Mouse (Mus musculus) liver, embryonic 15.5 days (tissue): ENCODE results near the gene Sbpl. TPM values are rescaled to one million over a fixed set of nuclear protein-coding genes. Genes with fewer than 3 reads are reported as not detected.

Source experiments
- ATAC-seq: fragments of 200-750 bp; cut with Nextera tagmentation; 2 replicates; pipeline ENCODE4 v1.8.0; 2017; ENCODE audit warnings: moderate number of reproducible peaks, mild to moderate bottlenecking, moderate library complexity; ENCODE audit not compliant: insufficient read depth
- H3K27ac ChIP-seq: fragments of 300-500 bp; sonication (generic); replicated peaks from 2 replicates; pipeline ENCODE4 v1.5.1; 2015; ENCODE audit warnings: mild to moderate bottlenecking, inconsistent platforms
- H3K27me3 ChIP-seq: fragments of 300-500 bp; sonication (generic); 2 replicates; pipeline ENCODE4 v1.6.1; 2015; ENCODE audit warnings: mild to moderate bottlenecking, inconsistent platforms
- H3K36me3 ChIP-seq: fragments of 300-500 bp; sonication (generic); replicated peaks from 2 replicates; pipeline ENCODE4 v1.6.1; 2015; ENCODE audit warnings: moderate library complexity, mild to moderate bottlenecking, inconsistent platforms
- H3K4me1 ChIP-seq: fragments of 300-500 bp; sonication (generic); replicated peaks from 2 replicates; pipeline ENCODE4 v1.6.1; 2015; ENCODE audit warnings: inconsistent platforms
- H3K4me2 ChIP-seq: fragments of 300-500 bp; sonication (generic); 2 replicates; pipeline ENCODE4 v1.6.1; 2015; ENCODE audit warnings: moderate library complexity, mild to moderate bottlenecking, inconsistent platforms
- H3K4me3 ChIP-seq: fragments of 300-500 bp; sonication (generic); replicated peaks from 2 replicates; pipeline ENCODE4 v1.5.1; 2015; ENCODE audit warnings: mild to moderate bottlenecking, inconsistent platforms
- H3K9ac ChIP-seq: fragments of 300-500 bp; sonication (generic); 2 replicates; pipeline ENCODE4 v1.6.1; 2015; ENCODE audit warnings: moderate library complexity, mild to moderate bottlenecking, inconsistent platforms
- H3K9me3 ChIP-seq: fragments of 300-500 bp; sonication (generic); replicated peaks from 2 replicates; pipeline ENCODE4 v1.6.1; 2016; ENCODE audit warnings: inconsistent platforms
- WGBS: fragments of 180-500 bp; shearing (Covaris S2); methylation state at CpG from one replicate; pipeline ENCODE4 v1.1.7; 2015; ENCODE audit warnings: mixed read lengths; ENCODE audit not compliant: insufficient replicate concordance; 5-methylcytosine and 5-hydroxymethylcytosine counted together
- polyA plus RNA-seq: library from polyadenylated mRNA; unstranded; fragments of >200 nt; fragmentation: Nextera tagmentation; extraction: Ambion mirVana; gene quantifications from 2 replicates; pipeline ENCODE4 v1.2.1, GENCODE M21; 2015

Sbpl gene
- polyA plus RNA-seq = not detected in 2 replicates

- 58% methylated on average over 5 of the region's 5 CpGs for WGBS
- no peak within 1 kb of the TSS for H3K4me2 ChIP-seq
- no peaks in the 10 kb centered on the region for H3K4me1 ChIP-seq
- no peak within 1 kb of the TSS for H3K9ac ChIP-seq
- H3K36me3 ChIP-seq = no peaks in the 10 kb centered on the region
- no peak within 1 kb of the TSS for H3K4me3 ChIP-seq
- no peak within 1 kb of the TSS for H3K27ac ChIP-seq
- no peaks in the 10 kb centered on the region for H3K9me3 ChIP-seq
- peaks cover 6% of the 10 kb centered on the region; the same call in 1 of the 2 replicates for H3K27me3 ChIP-seq
- ATAC-seq = no peak
These were observed at the start of gene Sbpl for GRCm38 (mm10) chr17:23955174-23955573. Gene Sbpl, minus strand, starts transcription at chr17:23955274.

- 73% methylated on average over 14 of the region's 14 CpGs for WGBS
- Histone ChIP-seq H3K4me1 (no peaks in the 10 kb centered on the region), H3K4me2 (no peak overlapping the region), H3K9me3 (no peaks in the 10 kb centered on the region), H3K9ac (no peak overlapping the region), H3K4me3 (no peak overlapping the region), H3K36me3 (no peaks in the 10 kb centered on the region), H3K27me3 (no peaks in the 10 kb centered on the region), H3K27ac (no peak overlapping the region)
- no peak for ATAC-seq
These were observed 49.1 kb upstream of the Sbpl start for GRCm38 (mm10) chr17:24004071-24004665.

- no peaks in the 10 kb centered on the region for H3K4me1 ChIP-seq
- 40% methylated on average over 5 of the region's 5 CpGs for WGBS
- H3K27me3 ChIP-seq = no peaks in the 10 kb centered on the region
- no peak overlapping the region for H3K4me3 ChIP-seq
- H3K4me2 ChIP-seq = no peak overlapping the region
- H3K36me3 ChIP-seq = no peaks in the 10 kb centered on the region
- H3K27ac ChIP-seq = no peak overlapping the region
- no peak for ATAC-seq
- no peaks in the 10 kb centered on the region for H3K9me3 ChIP-seq
- no peak overlapping the region for H3K9ac ChIP-seq
These were observed 45.3 kb upstream of the Sbpl start for GRCm38 (mm10) chr17:24000404-24000803.

GRCm38 (mm10) chr17:23998383-23998782 is 43.3 kb upstream of the Sbpl start:
- Histone ChIP-seq H3K36me3 (no peaks in the 10 kb centered on the region), H3K9me3 (no peaks in the 10 kb centered on the region), H3K9ac (no peak overlapping the region), H3K4me2 (no peak overlapping the region), H3K27me3 (peaks cover 11% of the 10 kb centered on the region; the same call in 1 of the 2 replicates), H3K4me1 (no peaks in the 10 kb centered on the region; the same call in 1 of the 2 replicates), H3K27ac (no peak overlapping the region), H3K4me3 (no peak overlapping the region)
- WGBS = 36% methylated on average over 6 of the region's 6 CpGs
- no peak for ATAC-seq

- Histone ChIP-seq H3K36me3 (no peaks in the 10 kb centered on the region), H3K4me3 (no peak within 1 kb of the TSS), H3K27ac (no peak within 1 kb of the TSS), H3K4me2 (no peak within 1 kb of the TSS), H3K4me1 (peaks cover 3% of the 10 kb centered on the region; the same call in 1 of the 2 replicates), H3K27me3 (peaks cover 11% of the 10 kb centered on the region; the same call in 1 of the 2 replicates), H3K9me3 (no peaks in the 10 kb centered on the region), H3K9ac (no peak within 1 kb of the TSS)
- 44% methylated on average over 2 of the region's 2 CpGs for WGBS
- ATAC-seq = no peak
These were observed 42.8 kb upstream of the Sbpl start, which contains the start of gene Prss22 for GRCm38 (mm10) chr17:23997901-23998300. Gene Prss22, minus strand, starts transcription at chr17:23998100.

GRCm38 (mm10) chr17:23995421-23995820 is 40.3 kb upstream of the Sbpl start:
- ATAC-seq = no peak
- 25% methylated on average over 1 of the region's 1 CpGs for WGBS
- no peak overlapping the region for H3K4me3 ChIP-seq
- H3K36me3 ChIP-seq = no peaks in the 10 kb centered on the region
- H3K4me1 ChIP-seq = peaks cover 3% of the 10 kb centered on the region; the same call in 1 of the 2 replicates
- peaks cover 11% of the 10 kb centered on the region; the same call in 1 of the 2 replicates for H3K27me3 ChIP-seq
- no peak overlapping the region for H3K27ac ChIP-seq
- no peak overlapping the region for H3K4me2 ChIP-seq
- no peaks in the 10 kb centered on the region for H3K9me3 ChIP-seq
- no peak overlapping the region for H3K9ac ChIP-seq

GRCm38 (mm10) chr17:23994667-23995066 is 39.6 kb upstream of the Sbpl start:
- no peak for ATAC-seq
- no peak overlapping the region for H3K4me2 ChIP-seq
- H3K27me3 ChIP-seq = peaks cover 11% of the 10 kb centered on the region; the same call in 1 of the 2 replicates
- H3K36me3 ChIP-seq = no peaks in the 10 kb centered on the region
- peaks cover 3% of the 10 kb centered on the region; the same call in 1 of the 2 replicates for H3K4me1 ChIP-seq
- H3K9me3 ChIP-seq = no peaks in the 10 kb centered on the region
- 63% methylated on average over 7 of the region's 7 CpGs for WGBS
- no peak overlapping the region for H3K9ac ChIP-seq
- H3K27ac ChIP-seq = no peak overlapping the region
- H3K4me3 ChIP-seq = no peak overlapping the region

GRCm38 (mm10) chr17:23993559-23994428 is 38.7 kb upstream of the Sbpl start:
- ATAC-seq = peak; percentile 28; the same call in 1 of the 2 replicates
- Histone ChIP-seq H3K27ac (no peak overlapping the region), H3K4me1 (peaks cover 3% of the 10 kb centered on the region; the same call in 1 of the 2 replicates), H3K9ac (no peak overlapping the region), H3K9me3 (no peaks in the 10 kb centered on the region), H3K27me3 (peaks cover 11% of the 10 kb centered on the region; the same call in 1 of the 2 replicates), H3K36me3 (no peaks in the 10 kb centered on the region), H3K4me2 (peak overlapping the region; percentile 41), H3K4me3 (no peak overlapping the region)
- 9% methylated on average over 31 of the region's 31 CpGs for WGBS

GRCm38 (mm10) chr17:23992789-23993553 is 37.9 kb upstream of the Sbpl start:
- Histone ChIP-seq H3K4me2 (peak overlapping the region; percentile 41), H3K27me3 (peaks cover 11% of the 10 kb centered on the region; the same call in 1 of the 2 replicates), H3K9me3 (no peaks in the 10 kb centered on the region), H3K36me3 (no peaks in the 10 kb centered on the region), H3K4me1 (peaks cover 3% of the 10 kb centered on the region; the same call in 1 of the 2 replicates), H3K4me3 (no peak overlapping the region), H3K27ac (no peak overlapping the region), H3K9ac (no peak overlapping the region)
- no peak for ATAC-seq
- 65% methylated on average over 9 of the region's 9 CpGs for WGBS

- no peak overlapping the region for H3K9ac ChIP-seq
- H3K4me2 ChIP-seq = no peak overlapping the region
- ATAC-seq = no peak
- peaks cover 8% of the 10 kb centered on the region; the same call in 1 of the 2 replicates for H3K27me3 ChIP-seq
- H3K9me3 ChIP-seq = no peaks in the 10 kb centered on the region
- no peak overlapping the region for H3K27ac ChIP-seq
- WGBS = 31% methylated on average over 2 of the region's 2 CpGs
- no peaks in the 10 kb centered on the region for H3K36me3 ChIP-seq
- peaks cover 3% of the 10 kb centered on the region; the same call in 1 of the 2 replicates for H3K4me1 ChIP-seq
- H3K4me3 ChIP-seq = no peak overlapping the region
These were observed 34.7 kb upstream of the Sbpl start for GRCm38 (mm10) chr17:23989802-23990201.
